Mouse (Mus musculus): ENCODE measurements around the gene Rras2.

Gene Rras2

GRCm38 (mm10) chr7:114071395-114071794 lies 46.2 kb downstream of the Rras2 start:
- DNase-seq, result no peak

- no peak for DNase-seq
These were observed 47.1 kb downstream of the Rras2 start for GRCm38 (mm10) chr7:114070458-114070840.

GRCm38 (mm10) chr7:114069726-114070457 lies 47.7 kb downstream of the Rras2 start:
- no peak for DNase-seq

- no peak for DNase-seq
These were observed 48.5 kb downstream of the Rras2 start for GRCm38 (mm10) chr7:114068956-114069533.

- DNase-seq, result peak; percentile 92 to 93
These were observed 50.9 kb downstream of the Rras2 start for GRCm38 (mm10) chr7:114066529-114067178.

GRCm38 (mm10) chr7:114065407-114066185 lies 52.0 kb downstream of the Rras2 start:
- peak in 1 of 2 experiments; percentile 38 for DNase-seq

- DNase-seq, result no peak
These were observed 53.6 kb downstream of the Rras2 start for GRCm38 (mm10) chr7:114063966-114064365.

- no peak for DNase-seq
These were observed 54.0 kb downstream of the Rras2 start for GRCm38 (mm10) chr7:114063534-114063933.

- DNase-seq, result no peak
These were observed 55.1 kb downstream of the Rras2 start for GRCm38 (mm10) chr7:114062451-114062850.

GRCm38 (mm10) chr7:114060445-114060844 lies 57.1 kb downstream of the Rras2 start:
- DNase-seq, result no peak

GRCm38 (mm10) chr7:114058927-114059441 lies 58.6 kb downstream of the Rras2 start:
- DNase-seq, result no peak

GRCm38 (mm10) chr7:114058166-114058565 lies 59.4 kb downstream of the Rras2 start:
- no peak for DNase-seq

GRCm38 (mm10) chr7:114053720-114054119 lies 63.9 kb downstream of the Rras2 start:
- no peak for DNase-seq

GRCm38 (mm10) chr7:114045814-114046213 lies 71.8 kb downstream of the Rras2 start:
- DNase-seq, result no peak

GRCm38 (mm10) chr7:114043929-114044549 lies 73.5 kb downstream of the Rras2 start:
- DNase-seq, result no peak

- DNase-seq, result peak in 1 of 2 experiments; percentile 42
These were observed 74.3 kb downstream of the Rras2 start for GRCm38 (mm10) chr7:114042973-114043928.

- DNase-seq, result no peak
These were observed 76.2 kb downstream of the Rras2 start for GRCm38 (mm10) chr7:114041349-114041748.

GRCm38 (mm10) chr7:114037237-114037636 lies 80.3 kb downstream of the Rras2 start:
- DNase-seq, result no peak

GRCm38 (mm10) chr7:114029596-114029995 lies 88.0 kb downstream of the Rras2 start:
- peak in 1 of 2 experiments; percentile 22 for DNase-seq

- DNase-seq, result no peak
These were observed 88.8 kb downstream of the Rras2 start for GRCm38 (mm10) chr7:114028828-114029227.

GRCm38 (mm10) chr7:114027406-114027805 lies 90.2 kb downstream of the Rras2 start:
- no peak for DNase-seq
